Mouse (Mus musculus): Measurements from ENCODE around the gene Ncaph2.

The Ncaph2 gene

GRCm38 (mm10) chr15:89343325-89343724 is 12.2 kb upstream of the Ncaph2 start:
- no peak for DNase-seq (ENCODE audit: low spot score)

- DNase-seq (ENCODE audit: low spot score) = no peak
Measured at GRCm38 (mm10) chr15:89350447-89350846, 5.1 kb upstream of the Ncaph2 start.

GRCm38 (mm10) chr15:89351302-89351701 is 4.2 kb upstream of the Ncaph2 start:
- DNase-seq (ENCODE audit: low spot score) = no peak

- no peak for DNase-seq (ENCODE audit: low spot score)
Measured at GRCm38 (mm10) chr15:89352054-89352453, 3.5 kb upstream of the Ncaph2 start.

- no peak for DNase-seq (ENCODE audit: low spot score)
Measured at GRCm38 (mm10) chr15:89352795-89353194, 2.7 kb upstream of the Ncaph2 start.

- DNase-seq (ENCODE audit: low spot score) = no peak
Measured at GRCm38 (mm10) chr15:89353837-89354236, 1.7 kb upstream of the Ncaph2 start.

GRCm38 (mm10) chr15:89354455-89354854 is 1.1 kb upstream of the Ncaph2 start:
- DNase-seq (ENCODE audit: low spot score) = no peak

- peak; percentile 46 for DNase-seq (ENCODE audit: low spot score)
Measured at GRCm38 (mm10) chr15:89356372-89356771, 853 bp downstream of the Ncaph2 start.

GRCm38 (mm10) chr15:89358784-89359183 is 3.3 kb downstream of the Ncaph2 start:
- no peak for DNase-seq (ENCODE audit: low spot score)

GRCm38 (mm10) chr15:89363051-89363450 is 7.5 kb downstream of the Ncaph2 start:
- DNase-seq (ENCODE audit: low spot score) = no peak

GRCm38 (mm10) chr15:89365141-89365551 is 9.6 kb downstream of the Ncaph2 start:
- DNase-seq (ENCODE audit: low spot score) = no peak

- DNase-seq (ENCODE audit: low spot score) = no peak
Measured at GRCm38 (mm10) chr15:89372068-89372467, 16.5 kb downstream of the Ncaph2 start.

- DNase-seq (ENCODE audit: low spot score) = no peak
Measured at GRCm38 (mm10) chr15:89372536-89372935, 17.0 kb downstream of the Ncaph2 start.

- peak; percentile 88 for DNase-seq (ENCODE audit: low spot score)
Measured at GRCm38 (mm10) chr15:89373027-89373761, 17.7 kb downstream of the Ncaph2 start.

- DNase-seq (ENCODE audit: low spot score) = peak; percentile 83
Measured at GRCm38 (mm10) chr15:89373762-89374248, 18.3 kb downstream of the Ncaph2 start, which contains the start of gene Sco2. TSS of gene Sco2 (minus strand) at chr15:89373846.

GRCm38 (mm10) chr15:89374340-89374739 is 18.8 kb downstream of the Ncaph2 start:
- no peak for DNase-seq (ENCODE audit: low spot score)

- DNase-seq (ENCODE audit: low spot score) = no peak
Measured at GRCm38 (mm10) chr15:89374801-89375534, 19.4 kb downstream of the Ncaph2 start.

- DNase-seq (ENCODE audit: low spot score) = no peak
Measured at GRCm38 (mm10) chr15:89376040-89376439, 20.5 kb downstream of the Ncaph2 start.

- no peak for DNase-seq (ENCODE audit: low spot score)
Measured at GRCm38 (mm10) chr15:89376957-89377356, 21.4 kb downstream of the Ncaph2 start, which contains the start of gene Tymp. TSS of gene Tymp (minus strand) at chr15:89377039.

GRCm38 (mm10) chr15:89377362-89377761 is 21.8 kb downstream of the Ncaph2 start:
- DNase-seq (ENCODE audit: low spot score) = no peak

- DNase-seq (ENCODE audit: low spot score) = no peak
Measured at GRCm38 (mm10) chr15:89377938-89378828, 22.7 kb downstream of the Ncaph2 start.

GRCm38 (mm10) chr15:89378831-89379401 is 23.4 kb downstream of the Ncaph2 start, which contains the start of gene Odf3b:
TSS of gene Odf3b (minus strand) at chr15:89379282.
- no peak for DNase-seq (ENCODE audit: low spot score)

Measured in T-cell, adult 2 months (primary cell).